Mouse (Mus musculus) spleen, adult 2 months (tissue): ENCODE data around the gene Slc7a8.

Experiments used
- CTCF ChIP-seq: fragments of 200-500 bp; IDR thresholded peaks from 2 replicates; pipeline ENCODE4 v1.5.1; 2011; ENCODE audit warnings: mild to moderate bottlenecking, inconsistent platforms; ENCODE audit not compliant: insufficient read depth, insufficient read length, insufficient replicate concordance; ENCODE audit errors: extremely low read depth
- POLR2A ChIP-seq: fragments of 200-500 bp; IDR thresholded peaks from 2 replicates; pipeline ENCODE4 v1.6.1; 2011; ENCODE audit warnings: low read depth, low read length, inconsistent platforms

- TF ChIP-seq POLR2A: no peak
- no peak for TF ChIP-seq CTCF
Measured at GRCm38 (mm10) chr14:54793894-54794830, 12.4 kb upstream of the Slc7a8 start.
